11 mouse cellular contexts compared by ENCODE assay signal in genomic region chr11:57998872-57999271, GRCm38 (mm10). TPM values are rescaled to one million over a fixed set of nuclear protein-coding genes. Genes with fewer than 3 reads are reported as not detected.
DNase-seq lines count a peak whose midpoint lies in the region; ATAC-seq and TF ChIP-seq lines count a peak whose summit lies in the region.
"Had no signal": no experiment of that assay in that cellular context is flagged by ENCODE, and none has a peak within 500 bp of the region (broad histone marks: within the 10 kb centered on the region; RNA-seq: fewer than 3 reads in every experiment).

No protein-coding gene starts in this region.

- H3K4me2 ChIP-seq in midbrain, embryonic 11.5 days: no peak overlapping the region
- H3K4me2 ChIP-seq in midbrain, embryonic 13.5 days (replicated peaks): no peak overlapping the region
- no peak overlapping the region for H3K4me2 ChIP-seq in intestine, postnatal 0 days (replicated peaks; ENCODE audit: low read depth)
- no peak overlapping the region for H3K4me2 ChIP-seq in liver, embryonic 12.5 days
- H3K4me2 ChIP-seq: heart, embryonic 11.5 days; neural tube, embryonic 12.5 days had no signal

- no peak overlapping the region for H3K27ac ChIP-seq in midbrain, embryonic 11.5 days (ENCODE audit: low read depth, low read length)
- no peak overlapping the region for H3K27ac ChIP-seq in midbrain, embryonic 13.5 days
- H3K27ac ChIP-seq in intestine, postnatal 0 days (ENCODE audit: low read depth, low read length): no peak overlapping the region; the same call in 1 of the 2 replicates
- peak overlapping the region; percentile 30 for H3K27ac ChIP-seq in liver, embryonic 12.5 days
- H3K27ac ChIP-seq: neural tube, embryonic 12.5 days had no signal

- peak; percentile 82 for DNase-seq in midbrain, embryonic 11.5 days (ENCODE audit: low spot score, missing footprints)
- DNase-seq in frontal cortex, adult 2 months (ENCODE audit: extremely low spot score in 1 of 2, low spot score in 1 of 2): no peak
- no peak for DNase-seq in thymus, postnatal 10 days (ENCODE audit: low spot score in 2 of 2)
- DNase-seq: adrenal gland, adult 8-10 months; cerebellum, postnatal 14 days had no signal

- 0% methylated on average over 1 of the region's 1 CpGs for WGBS in midbrain, embryonic 11.5 days
- 6% methylated on average over 1 of the region's 1 CpGs for WGBS in midbrain, embryonic 13.5 days
- WGBS in intestine, postnatal 0 days: 6% methylated on average over 1 of the region's 1 CpGs
- WGBS in liver, embryonic 12.5 days (ENCODE audit: insufficient replicate concordance): 14% methylated on average over 1 of the region's 1 CpGs

- no peak overlapping the region for H3K9ac ChIP-seq in midbrain, embryonic 11.5 days (ENCODE audit: low read length)
- H3K9ac ChIP-seq in midbrain, embryonic 13.5 days (replicated peaks): no peak overlapping the region
- no peak overlapping the region for H3K9ac ChIP-seq in intestine, postnatal 0 days (ENCODE audit: low read depth, low read length)
- H3K9ac ChIP-seq in liver, embryonic 12.5 days: no peak overlapping the region
- H3K9ac ChIP-seq: neural tube, embryonic 12.5 days had no signal

- no peak overlapping the region for H3K4me3 ChIP-seq in midbrain, embryonic 11.5 days (ENCODE audit: low read depth, low read length)
- no peak overlapping the region for H3K4me3 ChIP-seq in midbrain, embryonic 13.5 days (replicated peaks)
- no peak overlapping the region for H3K4me3 ChIP-seq in intestine, postnatal 0 days (ENCODE audit: low read depth, low read length)
- no peak overlapping the region for H3K4me3 ChIP-seq in liver, embryonic 12.5 days
- H3K4me3 ChIP-seq: neural tube, embryonic 12.5 days had no signal

- H3K27me3 ChIP-seq in midbrain, embryonic 11.5 days (ENCODE audit: control insufficient read depth, insufficient read depth, low read length): no peaks in the 10 kb centered on the region
- H3K27me3 ChIP-seq in midbrain, embryonic 13.5 days: no peaks in the 10 kb centered on the region
- no peaks in the 10 kb centered on the region for H3K27me3 ChIP-seq in intestine, postnatal 0 days (replicated peaks; ENCODE audit: control insufficient read depth, insufficient read depth, low read length)
- H3K27me3 ChIP-seq in liver, embryonic 12.5 days (replicated peaks): no peaks in the 10 kb centered on the region
- H3K27me3 ChIP-seq: neural tube, embryonic 12.5 days had no signal

- no peaks in the 10 kb centered on the region for H3K9me3 ChIP-seq in midbrain, embryonic 11.5 days (ENCODE audit: control insufficient read depth, low read length)
- no peaks in the 10 kb centered on the region for H3K9me3 ChIP-seq in midbrain, embryonic 13.5 days
- H3K9me3 ChIP-seq in intestine, postnatal 0 days (ENCODE audit: control insufficient read depth): no peaks in the 10 kb centered on the region
- no peaks in the 10 kb centered on the region for H3K9me3 ChIP-seq in liver, embryonic 12.5 days (replicated peaks)
- H3K9me3 ChIP-seq: neural tube, embryonic 12.5 days had no signal

- no peak for TF ChIP-seq CTCF in intestine, postnatal 0 days (IDR thresholded peaks at IDR 0.05; ENCODE audit: low read depth)

- no peaks in the 10 kb centered on the region for H3K36me3 ChIP-seq in midbrain, embryonic 11.5 days (ENCODE audit: control insufficient read depth, insufficient read depth, low read length)
- H3K36me3 ChIP-seq in midbrain, embryonic 13.5 days: no peaks in the 10 kb centered on the region
- no peaks in the 10 kb centered on the region for H3K36me3 ChIP-seq in intestine, postnatal 0 days (ENCODE audit: control insufficient read depth, insufficient read depth)
- H3K36me3 ChIP-seq in liver, embryonic 12.5 days: no peaks in the 10 kb centered on the region
- H3K36me3 ChIP-seq: neural tube, embryonic 12.5 days had no signal

- no peak for ATAC-seq in midbrain, embryonic 11.5 days (ENCODE audit: low FRiP score)
- ATAC-seq in midbrain, embryonic 13.5 days: no peak
- ATAC-seq in intestine, postnatal 0 days: peak; percentile 90
- ATAC-seq in liver, embryonic 12.5 days: peak; percentile 64
- no peak for ATAC-seq in cerebellum, adult (ENCODE audit: insufficient number of reproducible peaks, low FRiP score, low TSS enrichment)

- 0 out of 2 replicates have a peak, but pooled peaks cover 2% of the 10 kb centered on the region for H3K4me1 ChIP-seq in midbrain, embryonic 11.5 days (ENCODE audit: control insufficient read depth, insufficient read depth, low read length)
- H3K4me1 ChIP-seq in midbrain, embryonic 13.5 days (replicated peaks): no peaks in the 10 kb centered on the region
- H3K4me1 ChIP-seq in intestine, postnatal 0 days (replicated peaks; ENCODE audit: control insufficient read depth, insufficient read depth, low read length): no peaks in the 10 kb centered on the region
- H3K4me1 ChIP-seq in liver, embryonic 12.5 days: peaks cover 20% of the 10 kb centered on the region
- H3K4me1 ChIP-seq: neural tube, embryonic 12.5 days had no signal

RNA-seq across cellular contexts. Expression of gene Larp1, which starts 10.0 kb away (rescaled TPM):
- polyA plus RNA-seq in midbrain, embryonic 11.5 days (2014; fragmentation: Nextera tagmentation; extraction: Ambion mirVana): 13.9 and 14.0 TPM in 2 replicates
- polyA plus RNA-seq in midbrain, embryonic 13.5 days (2015; fragmentation: Nextera tagmentation; extraction: Ambion mirVana): 15.8 TPM in 2 replicates
- 9.6 and 11.5 TPM in 2 replicates for polyA plus RNA-seq in intestine, postnatal 0 days (2015; fragmentation: Nextera tagmentation; extraction: Ambion mirVana)
- polyA plus RNA-seq in liver, embryonic 12.5 days (2016; fragmentation: Nextera tagmentation; extraction: Ambion mirVana): 41.6 and 42.4 TPM in 2 replicates
- polyA plus RNA-seq in frontal cortex, adult 2 months (2012; rRNA removed): 45.6 and 47.8 TPM in 2 replicates

Comparison
In these comparisons a context has a peak if more than half of its experiments do, and no peak if none do; other contexts are left out.
1. ATAC-seq: peak in intestine, postnatal 0 days (single experiment) and liver, embryonic 12.5 days (single experiment); none in midbrain, embryonic 11.5 days (single experiment), midbrain, embryonic 13.5 days (single experiment) and cerebellum, adult (single experiment).